Mouse (Mus musculus) megakaryocyte progenitor cell, adult 5-6 weeks (primary cell): ENCODE results near the gene S1pr2. TPM values are rescaled to one million over a fixed set of nuclear protein-coding genes. Genes with fewer than 3 reads are reported as not detected.

ENCODE experiments used
- ATAC-seq: replicated peaks from 2 replicates; pipeline ENCODE4 v1.8.0; 2016; ENCODE audit warnings: mild to moderate bottlenecking, moderate TSS enrichment, inconsistent platforms; ENCODE audit not compliant: poor library complexity
- total RNA-seq, 2 experiments: library from RNA; stranded (forward) in 1 of 2; stranded (reverse) in 1 of 2; fragments of 157-497, 149-512 nt in 1 of 2; fragments of 200-1000 nt in 1 of 2; gene quantifications; 2 replicates each; pipeline versions ENCODE4 v1.2.3 to v1.2.4; 2015 to 2017

S1pr2 gene
- total RNA-seq, 2 experiments from 2014 or later = 2.5 to 5.2 TPM

GRCm38 (mm10) chr9:21001651-21002200, 25.1 kb upstream of the S1pr2 start:
- no peak for ATAC-seq

DNA sequence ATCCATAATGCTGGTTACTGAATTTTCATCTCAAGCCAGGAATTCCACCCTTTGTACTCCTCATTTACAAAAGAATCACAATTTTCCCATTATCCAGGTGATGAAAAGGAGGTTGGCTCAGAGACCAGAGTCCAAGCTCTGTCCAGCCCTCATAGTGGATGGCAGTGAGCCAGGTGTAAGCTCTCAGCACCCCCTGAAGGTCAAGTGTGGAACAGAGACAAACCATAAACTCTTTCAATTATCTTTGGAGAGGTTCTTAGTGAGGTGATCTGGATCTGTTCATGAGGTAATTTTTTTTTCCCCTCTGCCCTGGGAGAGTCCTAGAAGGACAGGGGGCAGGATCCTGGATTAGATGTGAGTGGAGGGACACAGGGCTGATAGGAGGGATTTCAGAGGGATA, 24.2 kb upstream of the S1pr2 start:
- no peak; the same call in 1 of the 2 replicates for ATAC-seq

- ATAC-seq = 0 out of 2 replicates have a peak, but pooled peaks have one; percentile 15
Observed at GRCm38 (mm10) chr9:20998337-20998736, 21.8 kb upstream of the S1pr2 start.

DNA sequence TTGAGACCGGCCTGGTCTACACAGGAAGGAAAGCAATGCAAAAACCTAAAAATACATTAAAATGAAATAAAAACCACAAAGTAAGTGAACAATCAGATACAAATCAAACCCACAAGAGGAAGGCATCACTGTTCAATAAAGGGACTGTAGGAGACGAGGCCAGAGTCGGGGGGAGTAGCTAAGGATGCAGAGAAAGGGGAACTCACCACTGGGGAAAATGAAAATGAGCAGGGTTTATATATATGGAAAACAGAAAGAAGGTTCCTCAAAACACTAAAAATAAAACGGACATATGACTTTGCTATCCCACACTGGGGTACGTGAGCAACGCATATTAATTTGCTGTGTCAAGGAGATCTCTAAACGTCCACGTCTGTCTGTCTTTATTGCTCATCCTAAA, 20.5 kb upstream of the S1pr2 start:
- ATAC-seq = peak; percentile 72

- no peak for ATAC-seq
Observed at GRCm38 (mm10) chr9:20995069-20995468, 18.5 kb upstream of the S1pr2 start.

DNA sequence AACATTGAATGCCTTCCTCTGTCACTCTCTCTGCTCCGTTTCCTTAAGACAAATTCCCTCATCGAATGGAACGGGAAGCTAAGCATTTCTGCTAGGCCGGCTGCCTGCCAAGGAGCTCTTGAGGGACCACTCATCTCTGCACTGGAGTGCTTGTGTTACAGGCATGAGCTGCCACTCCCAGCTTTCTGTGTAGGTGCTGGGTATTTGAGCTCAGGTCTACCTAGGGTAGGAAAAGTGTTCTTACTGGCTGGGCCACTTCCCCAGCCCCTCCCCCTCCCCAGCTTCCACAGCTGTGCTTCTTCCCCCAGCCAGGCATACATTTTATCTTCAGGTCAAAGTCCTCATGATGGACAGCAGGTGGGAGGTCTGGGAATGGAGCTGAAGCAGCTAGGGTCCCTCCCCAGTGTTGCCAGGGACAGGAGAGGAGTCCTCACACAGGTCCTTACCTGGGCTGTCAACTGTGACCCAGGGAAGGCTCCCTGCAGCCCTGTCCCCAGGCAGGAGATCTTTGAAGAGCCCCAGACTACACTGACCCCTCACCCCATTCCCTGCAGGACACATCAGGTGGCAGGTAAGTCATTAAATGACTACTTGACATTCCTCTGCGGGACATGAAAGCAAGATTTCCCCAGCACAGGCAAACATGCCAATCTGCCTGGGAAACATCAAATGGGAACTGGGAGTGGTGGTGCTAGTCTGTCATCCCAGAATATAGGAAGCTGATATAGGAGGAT, 16.8 kb upstream of the S1pr2 start:
- no peak for ATAC-seq

DNA sequence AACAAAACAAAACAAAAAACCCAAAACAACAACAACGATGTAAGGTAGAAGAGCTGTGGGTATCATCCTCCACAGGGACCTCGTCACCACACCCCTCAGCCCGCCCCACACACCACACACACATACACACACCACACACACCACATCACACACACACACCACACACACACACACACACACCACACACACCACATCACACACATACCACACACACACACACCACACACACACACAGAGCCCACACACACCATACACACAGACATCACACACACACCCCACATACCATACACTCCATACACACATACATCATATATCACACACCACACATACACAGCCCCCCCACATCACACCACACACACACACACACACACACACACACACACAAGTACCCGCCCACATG, 15.0 kb upstream of the S1pr2 start:
- ATAC-seq = no peak

DNA sequence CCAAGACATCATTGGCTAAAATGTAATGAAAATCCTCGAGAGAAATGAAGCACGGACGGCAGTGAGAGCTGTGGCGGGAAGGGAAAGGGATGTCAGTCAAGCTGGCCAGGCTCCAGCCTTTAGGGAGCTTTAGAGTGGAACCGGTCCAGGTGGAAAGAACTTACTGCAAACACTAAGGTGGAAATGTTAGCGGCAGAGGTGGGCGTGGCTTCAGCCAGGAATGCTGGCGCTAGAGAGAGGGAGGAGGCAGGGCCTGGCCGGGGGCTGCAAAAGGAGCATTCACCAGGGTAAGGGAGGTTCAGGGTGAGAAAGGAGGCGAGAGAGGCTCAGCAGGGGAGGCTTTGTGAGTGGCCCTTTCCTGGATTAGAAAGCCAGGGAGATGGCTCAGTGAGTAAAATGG, 14.3 kb upstream of the S1pr2 start:
- ATAC-seq = no peak

GRCm38 (mm10) chr9:20987953-20988352, 11.4 kb upstream of the S1pr2 start:
- ATAC-seq = no peak

DNA sequence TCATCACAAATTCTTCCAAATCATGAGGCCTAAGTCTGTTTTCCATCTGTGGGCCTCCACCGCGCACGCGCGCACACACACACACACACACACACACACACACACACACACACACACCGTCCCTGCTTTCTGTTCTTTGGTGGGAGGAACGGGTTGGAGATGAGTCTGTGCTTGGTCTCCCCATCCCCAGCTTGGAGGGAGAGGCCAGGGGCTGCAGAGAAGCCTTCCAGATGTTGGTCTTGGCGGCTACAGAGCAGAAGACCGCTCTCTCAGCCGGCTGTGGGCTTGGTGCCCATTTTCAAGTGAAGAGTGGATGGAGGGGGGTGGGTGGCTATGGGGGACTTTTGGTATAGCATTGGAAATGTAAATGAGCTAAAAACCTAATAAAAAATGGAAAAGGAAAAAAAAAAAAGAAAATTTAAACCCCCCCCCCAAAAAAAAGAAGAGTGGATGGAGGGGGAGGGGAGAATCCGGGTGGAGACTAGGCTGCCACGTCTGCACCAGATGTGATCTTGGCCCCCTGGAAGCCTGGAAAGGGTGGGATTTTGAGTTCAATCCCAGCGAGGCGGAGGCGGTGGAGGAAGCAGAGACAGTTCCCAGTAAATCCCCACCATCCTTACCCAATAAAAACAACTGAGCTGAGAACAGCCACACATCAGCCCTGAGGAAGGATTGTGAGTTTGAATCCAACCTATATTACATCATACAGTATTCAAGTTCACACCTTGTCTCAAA, 10.5 kb upstream of the S1pr2 start:
- no peak for ATAC-seq

GRCm38 (mm10) chr9:20983169-20983568, 6.6 kb upstream of the S1pr2 start:
- no peak for ATAC-seq

GRCm38 (mm10) chr9:20982171-20982570, 5.6 kb upstream of the S1pr2 start:
- no peak for ATAC-seq

DNA sequence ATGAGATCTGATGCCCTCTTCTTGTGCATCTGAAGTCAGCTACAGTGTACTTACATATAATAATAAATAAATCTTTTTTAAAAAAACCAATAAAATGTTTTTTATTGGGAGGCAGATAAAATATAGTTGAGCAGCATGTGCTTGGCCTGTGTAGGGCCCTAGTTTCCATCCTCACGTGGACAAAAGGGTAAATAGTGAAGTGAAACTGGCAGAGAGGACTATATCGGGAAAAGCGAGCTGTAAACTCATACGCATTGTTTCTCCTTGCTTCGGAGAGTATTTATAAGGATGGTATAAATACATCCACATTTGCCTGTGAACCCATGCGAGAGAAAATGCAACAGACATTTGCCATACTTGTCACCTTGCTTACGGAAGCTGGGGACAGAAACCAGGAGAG, 3.2 kb upstream of the S1pr2 start:
- ATAC-seq = no peak

GRCm38 (mm10) chr9:20979181-20979580, 2.6 kb upstream of the S1pr2 start:
- ATAC-seq = no peak

GRCm38 (mm10) chr9:20978409-20979095, 2.0 kb upstream of the S1pr2 start:
- ATAC-seq = no peak

GRCm38 (mm10) chr9:20976961-20977689, 544 bp upstream of the S1pr2 start:
- no peak for ATAC-seq

- ATAC-seq = peak; percentile 39
Observed at GRCm38 (mm10) chr9:20975431-20976215, 958 bp downstream of the S1pr2 start.

GRCm38 (mm10) chr9:20973682-20974075, 2.9 kb downstream of the S1pr2 start:
- ATAC-seq = peak; percentile 62

DNA sequence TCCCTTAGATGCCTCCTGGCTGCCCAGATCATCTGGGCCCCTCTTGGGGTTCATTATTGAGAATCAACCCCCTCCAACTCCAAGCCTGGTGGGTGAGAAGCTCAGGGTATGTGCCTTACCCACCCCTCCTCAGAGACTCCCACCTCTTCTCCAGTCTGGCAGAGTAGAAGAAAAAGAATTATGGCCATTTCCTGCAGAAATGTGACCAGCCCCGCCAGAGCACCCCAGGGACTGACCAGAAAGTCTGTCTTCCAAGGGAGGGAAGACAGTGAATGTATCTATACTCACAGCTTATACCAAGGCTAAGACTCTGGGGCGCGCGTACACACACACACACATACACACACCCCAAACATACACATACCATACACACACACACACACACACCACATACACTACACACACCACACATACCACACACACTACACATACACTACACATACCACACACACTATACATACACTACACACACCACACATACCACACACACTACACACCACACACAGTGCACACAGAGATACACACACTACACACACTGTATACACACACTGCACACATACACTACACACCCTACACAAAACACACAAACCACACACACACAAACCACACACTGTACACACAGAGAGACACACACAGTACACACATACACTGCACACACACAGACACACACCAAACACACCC, 3.4 kb downstream of the S1pr2 start:
- ATAC-seq = no peak
